ENCODE assay signal across 20 mouse cellular contexts in genomic region chr17:34078148-34078547, GRCm38 (mm10). TPM values are rescaled to one million over a fixed set of nuclear protein-coding genes. Genes with fewer than 3 reads are reported as not detected.
DNase-seq lines count a peak whose midpoint lies in the region; ATAC-seq and TF ChIP-seq lines count a peak whose summit lies in the region.
"Had no signal": no experiment of that assay in that cellular context is flagged by ENCODE, and none has a peak within 500 bp of the region (broad histone marks: within the 10 kb centered on the region; RNA-seq: fewer than 3 reads in every experiment).

No protein-coding gene starts in this region.

- intact Hi-C loops in left cerebral cortex, postnatal 10 days (cut with DNase I) = loop anchor here (10.0 kb wide), 1 partner anchor 157 kb away; the partner anchor contains the start of gene H2-Ob

- no peak for TF ChIP-seq CTCF in liver, adult 2 months (IDR thresholded peaks at IDR 0.05; ENCODE audit: low read depth, low read length)
- no peak for TF ChIP-seq CTCF in hindbrain, postnatal 0 days (IDR thresholded peaks at IDR 0.05; ENCODE audit: low read depth)

- H3K4me3 ChIP-seq in forebrain, embryonic 11.5 days (ENCODE audit: low read depth, low read length) = no peak overlapping the region
- H3K4me3 ChIP-seq in forebrain, embryonic 14.5 days (ENCODE audit: low read depth, low read length) = no peak overlapping the region
- H3K4me3 ChIP-seq in liver, adult 2 months (ENCODE audit: insufficient read depth, low read depth, low read length) = no peak overlapping the region
- no peak overlapping the region for H3K4me3 ChIP-seq in liver, embryonic 12.5 days
- no peak overlapping the region for H3K4me3 ChIP-seq in hindbrain, postnatal 0 days (ENCODE audit: low read length)
- H3K4me3 ChIP-seq: embryonic facial prominence, embryonic 15.5 days; erythroblast, embryonic 14.5 days; heart, embryonic 10.5 days; hindbrain, embryonic 12.5 days; intestine, embryonic 15.5 days had no signal

- WGBS in forebrain, embryonic 11.5 days = 64% methylated on average over 4 of the region's 4 CpGs
- WGBS in forebrain, embryonic 14.5 days = 50% methylated on average over 4 of the region's 4 CpGs
- 57% methylated on average over 4 of the region's 4 CpGs for WGBS in liver, adult 2 months
- 49% methylated on average over 4 of the region's 4 CpGs for WGBS in liver, embryonic 12.5 days (ENCODE audit: insufficient replicate concordance)
- WGBS in hindbrain, postnatal 0 days = 53% methylated on average over 4 of the region's 4 CpGs

- no peak for TF ChIP-seq POLR2A in liver, adult 2 months (IDR thresholded peaks at IDR 0.05; ENCODE audit: extremely low read depth, insufficient read depth, low read length)

- no peaks in the 10 kb centered on the region for H3K36me3 ChIP-seq in forebrain, embryonic 11.5 days (ENCODE audit: control insufficient read depth, insufficient read depth, low read length)
- H3K36me3 ChIP-seq in forebrain, embryonic 14.5 days (ENCODE audit: control insufficient read depth, insufficient read depth, low read length) = no peaks in the 10 kb centered on the region
- H3K36me3 ChIP-seq in liver, adult 2 months (ENCODE audit: control insufficient read depth, insufficient read depth, low read length) = no peaks in the 10 kb centered on the region
- H3K36me3 ChIP-seq in liver, embryonic 12.5 days = no peaks in the 10 kb centered on the region
- H3K36me3 ChIP-seq in hindbrain, postnatal 0 days (ENCODE audit: insufficient read depth, low read length) = no peaks in the 10 kb centered on the region
- H3K36me3 ChIP-seq: embryonic facial prominence, embryonic 15.5 days; forebrain, embryonic 10.5 days; heart, embryonic 10.5 days; hindbrain, embryonic 12.5 days; intestine, embryonic 15.5 days had no signal

- peaks cover 3% of the 10 kb centered on the region for H3K4me1 ChIP-seq in forebrain, embryonic 11.5 days (replicated peaks; ENCODE audit: control insufficient read depth, insufficient read depth, low read length)
- H3K4me1 ChIP-seq in forebrain, embryonic 14.5 days (ENCODE audit: control insufficient read depth, insufficient read depth, low read length) = peaks cover 3% of the 10 kb centered on the region; the same call in 1 of the 2 replicates
- H3K4me1 ChIP-seq in liver, adult 2 months (ENCODE audit: control insufficient read depth, insufficient read depth, low read length) = no peaks in the 10 kb centered on the region
- peaks cover 5% of the 10 kb centered on the region; the same call in 1 of the 2 replicates for H3K4me1 ChIP-seq in liver, embryonic 12.5 days
- H3K4me1 ChIP-seq in hindbrain, postnatal 0 days (ENCODE audit: insufficient read depth, low read length) = no peaks in the 10 kb centered on the region
- H3K4me1 ChIP-seq: embryonic facial prominence, embryonic 15.5 days; heart, embryonic 10.5 days had no signal

- no peak overlapping the region for H3K9ac ChIP-seq in forebrain, embryonic 11.5 days (ENCODE audit: low read length)
- no peak overlapping the region for H3K9ac ChIP-seq in forebrain, embryonic 14.5 days (ENCODE audit: low read length)
- no peak overlapping the region for H3K9ac ChIP-seq in liver, adult 2 months (ENCODE audit: low read depth, low read length)
- no peak overlapping the region for H3K9ac ChIP-seq in liver, embryonic 12.5 days
- H3K9ac ChIP-seq in hindbrain, postnatal 0 days (replicated peaks; ENCODE audit: low read length) = no peak overlapping the region
- H3K9ac ChIP-seq: embryonic facial prominence, embryonic 15.5 days; hindbrain, embryonic 12.5 days; intestine, embryonic 15.5 days had no signal

- no peaks in the 10 kb centered on the region for H3K9me3 ChIP-seq in forebrain, embryonic 11.5 days (ENCODE audit: control insufficient read depth, low read length)
- no peaks in the 10 kb centered on the region for H3K9me3 ChIP-seq in forebrain, embryonic 14.5 days (replicated peaks; ENCODE audit: control insufficient read depth, low read length)
- H3K9me3 ChIP-seq in liver, embryonic 12.5 days (replicated peaks) = 0 out of 2 replicates have a peak, but pooled peaks cover 3% of the 10 kb centered on the region
- H3K9me3 ChIP-seq in hindbrain, postnatal 0 days (ENCODE audit: low read length) = no peaks in the 10 kb centered on the region
- H3K9me3 ChIP-seq: embryonic facial prominence, embryonic 15.5 days; forebrain, embryonic 10.5 days; heart, embryonic 10.5 days; hindbrain, embryonic 12.5 days; intestine, embryonic 15.5 days had no signal

- H3K27ac ChIP-seq in forebrain, embryonic 11.5 days (ENCODE audit: low read depth, low read length) = no peak overlapping the region
- no peak overlapping the region for H3K27ac ChIP-seq in forebrain, embryonic 14.5 days (ENCODE audit: low read depth, low read length)
- no peak overlapping the region for H3K27ac ChIP-seq in liver, adult 2 months (replicated peaks; ENCODE audit: insufficient read depth, low read depth, low read length)
- H3K27ac ChIP-seq in liver, embryonic 12.5 days = no peak overlapping the region
- H3K27ac ChIP-seq in hindbrain, postnatal 0 days = no peak overlapping the region
- H3K27ac ChIP-seq: embryonic facial prominence, embryonic 15.5 days; forebrain, embryonic 10.5 days; heart, embryonic 10.5 days; hindbrain, embryonic 12.5 days; intestine, embryonic 15.5 days had no signal

- peaks cover 7% of the 10 kb centered on the region; the same call in 1 of the 2 replicates for H3K27me3 ChIP-seq in forebrain, embryonic 11.5 days (ENCODE audit: control insufficient read depth, insufficient read depth, low read length)
- H3K27me3 ChIP-seq in forebrain, embryonic 14.5 days (replicated peaks; ENCODE audit: control insufficient read depth, insufficient read depth, low read length) = 0 out of 2 replicates have a peak, but pooled peaks cover 9% of the 10 kb centered on the region
- no peaks in the 10 kb centered on the region; the same call in 1 of the 2 replicates for H3K27me3 ChIP-seq in liver, adult 2 months (ENCODE audit: control insufficient read depth, insufficient read depth, low read length)
- peaks cover 59% of the 10 kb centered on the region for H3K27me3 ChIP-seq in liver, embryonic 12.5 days (replicated peaks)
- peaks cover 3% of the 10 kb centered on the region; the same call in 1 of the 2 replicates for H3K27me3 ChIP-seq in hindbrain, postnatal 0 days (ENCODE audit: insufficient read depth, low read length)

- no peaks in the 10 kb centered on the region for H3K79me2 ChIP-seq in liver, adult 2 months (ENCODE audit: control insufficient read depth, insufficient read depth, low read length)

- ATAC-seq in forebrain, embryonic 11.5 days (replicated peaks; ENCODE audit: low FRiP score) = 0 out of 2 replicates have a peak, but pooled peaks have one; percentile 25
- ATAC-seq in forebrain, embryonic 14.5 days = no peak
- no peak for ATAC-seq in liver, embryonic 12.5 days
- ATAC-seq in megakaryocyte-erythroid progenitor cell, adult 5-6 weeks (replicated peaks; ENCODE audit: low FRiP score, low TSS enrichment, poor library complexity, severe bottlenecking) = peak; percentile 27; the same call in 1 of the 2 replicates
- no peak for ATAC-seq in hindbrain, postnatal 0 days
- ATAC-seq: hindbrain, embryonic 16.5 days; intestine, embryonic 15.5 days had no signal

- no peak overlapping the region for H3K4me2 ChIP-seq in forebrain, embryonic 11.5 days (ENCODE audit: low read depth, low read length, severe bottlenecking)
- H3K4me2 ChIP-seq in forebrain, embryonic 14.5 days (ENCODE audit: low read length) = no peak overlapping the region
- no peak overlapping the region for H3K4me2 ChIP-seq in liver, embryonic 12.5 days
- H3K4me2 ChIP-seq in hindbrain, postnatal 0 days (ENCODE audit: low read depth, low read length) = no peak overlapping the region
- H3K4me2 ChIP-seq: embryonic facial prominence, embryonic 15.5 days; hindbrain, embryonic 12.5 days; intestine, embryonic 15.5 days had no signal

- DNase-seq in forebrain, embryonic 11.5 days (ENCODE audit: low spot score) = no peak
- DNase-seq in forebrain, embryonic 14.5 days (ENCODE audit: low spot score) = no peak
- peak; percentile 7 for DNase-seq in liver, adult 2 months (ENCODE audit: extremely low read depth, low read depth, low spot score)
- peak; percentile 41 for DNase-seq in ZHBTc4 (ENCODE audit: low read depth, low spot score)
- no peak for DNase-seq in left cerebral cortex, postnatal 10 days (ENCODE audit: extremely low spot score in 1 of 2, low spot score in 2 of 2)
- no peak for DNase-seq in hindbrain, postnatal 0 days (ENCODE audit: low spot score)

RNA-seq across cellular contexts. Expression of gene H2-Oa, which starts 14.0 kb away (rescaled TPM):
- polyA plus RNA-seq in forebrain, embryonic 11.5 days (2014; fragmentation: Nextera tagmentation; extraction: Ambion mirVana) = 0.17 and 0.25 TPM in 2 replicates
- polyA plus RNA-seq in forebrain, embryonic 14.5 days (2014; fragmentation: Nextera tagmentation; extraction: Ambion mirVana) = 0.22 TPM in 1 of 2 replicates, not detected in the other
- total RNA-seq in liver, adult 2 months (2014; rRNA removed) = 0.28 and 0.47 TPM in 2 replicates
- 0.76 and 1.4 TPM in 2 replicates for polyA plus RNA-seq in liver, adult 2 months (2012; rRNA removed)
- polyA plus RNA-seq in liver, embryonic 12.5 days (2016; fragmentation: Nextera tagmentation; extraction: Ambion mirVana) = 0.37 and 0.56 TPM in 2 replicates
- 6.2 and 15.1 TPM in 2 replicates for total RNA-seq in megakaryocyte-erythroid progenitor cell, adult 5-6 weeks (2014; fragmentation: Nextera tagmentation)
- 0.75 and 5.8 TPM in 2 replicates for total RNA-seq in megakaryocyte-erythroid progenitor cell, adult 5-6 weeks (2017)
- under 1 TPM in 1 of 2 experiments, not detected in 1; 0.55 TPM for total RNA-seq in left cerebral cortex, postnatal 10 days (2021)
- total RNA-seq in hindbrain, postnatal 0 days (2014; rRNA removed) = not detected in 2 replicates
- polyA plus RNA-seq in hindbrain, postnatal 0 days (2015; fragmentation: Nextera tagmentation; extraction: Ambion mirVana) = 0.23 and 0.31 TPM in 2 replicates
- total RNA-seq: adrenal gland, postnatal 36 days; gastrocnemius, postnatal 10 days; gastrocnemius, postnatal 4 days; heart, postnatal 4 days had no signal
- polyA plus RNA-seq: heart, embryonic 14.5 days had no signal

RNA-seq across cellular contexts. Expression of gene Col11a2, which starts 38.9 kb away (rescaled TPM):
- 1.3 and 1.7 TPM in 2 replicates for polyA plus RNA-seq in forebrain, embryonic 11.5 days (2014; fragmentation: Nextera tagmentation; extraction: Ambion mirVana)
- 0.95 and 1.6 TPM in 2 replicates for polyA plus RNA-seq in forebrain, embryonic 14.5 days (2014; fragmentation: Nextera tagmentation; extraction: Ambion mirVana)
- 0.18 and 0.74 TPM in 2 replicates for total RNA-seq in liver, adult 2 months (2014; rRNA removed)
- 0.20 and 0.23 TPM in 2 replicates for polyA plus RNA-seq in liver, adult 2 months (2012; rRNA removed)
- polyA plus RNA-seq in liver, embryonic 12.5 days (2016; fragmentation: Nextera tagmentation; extraction: Ambion mirVana) = 0.37 and 0.54 TPM in 2 replicates
- total RNA-seq in megakaryocyte-erythroid progenitor cell, adult 5-6 weeks (2014; fragmentation: Nextera tagmentation) = 1.1 and 3.6 TPM in 2 replicates
- total RNA-seq in megakaryocyte-erythroid progenitor cell, adult 5-6 weeks (2017) = 0.05 and 0.46 TPM in 2 replicates
- 10 to 100 TPM; 12.2 to 14.3 TPM for total RNA-seq in left cerebral cortex, postnatal 10 days (2021)
- total RNA-seq in hindbrain, postnatal 0 days (2014; rRNA removed) = 12.1 and 16.7 TPM in 2 replicates
- 5.4 TPM in 2 replicates for polyA plus RNA-seq in hindbrain, postnatal 0 days (2015; fragmentation: Nextera tagmentation; extraction: Ambion mirVana)

RNA-seq across cellular contexts. Expression of gene H2-DMa, which starts 41.2 kb away (rescaled TPM):
- 7.2 and 8.2 TPM in 2 replicates for polyA plus RNA-seq in forebrain, embryonic 11.5 days (2014; fragmentation: Nextera tagmentation; extraction: Ambion mirVana)
- 11.0 and 11.6 TPM in 2 replicates for polyA plus RNA-seq in forebrain, embryonic 14.5 days (2014; fragmentation: Nextera tagmentation; extraction: Ambion mirVana)
- 7.1 and 8.5 TPM in 2 replicates for total RNA-seq in liver, adult 2 months (2014; rRNA removed)
- polyA plus RNA-seq in liver, adult 2 months (2012; rRNA removed) = 8.3 and 13.1 TPM in 2 replicates
- 3.1 and 4.3 TPM in 2 replicates for polyA plus RNA-seq in liver, embryonic 12.5 days (2016; fragmentation: Nextera tagmentation; extraction: Ambion mirVana)
- total RNA-seq in megakaryocyte-erythroid progenitor cell, adult 5-6 weeks (2014; fragmentation: Nextera tagmentation) = 26.4 and 41.6 TPM in 2 replicates
- total RNA-seq in megakaryocyte-erythroid progenitor cell, adult 5-6 weeks (2017) = 35.0 and 36.7 TPM in 2 replicates
- total RNA-seq in left cerebral cortex, postnatal 10 days (2021) = 10 to 100 TPM; 26.6 to 27.7 TPM
- 30.9 and 31.3 TPM in 2 replicates for total RNA-seq in hindbrain, postnatal 0 days (2014; rRNA removed)
- polyA plus RNA-seq in hindbrain, postnatal 0 days (2015; fragmentation: Nextera tagmentation; extraction: Ambion mirVana) = 23.5 and 24.1 TPM in 2 replicates

RNA-seq across cellular contexts. Expression of gene Brd2, which starts 44.3 kb away (rescaled TPM):
- polyA plus RNA-seq in forebrain, embryonic 11.5 days (2014; fragmentation: Nextera tagmentation; extraction: Ambion mirVana) = 152 and 163 TPM in 2 replicates
- 118 and 137 TPM in 2 replicates for polyA plus RNA-seq in forebrain, embryonic 14.5 days (2014; fragmentation: Nextera tagmentation; extraction: Ambion mirVana)
- total RNA-seq in liver, adult 2 months (2014; rRNA removed) = 39.0 and 53.2 TPM in 2 replicates
- 55.8 and 76.9 TPM in 2 replicates for polyA plus RNA-seq in liver, adult 2 months (2012; rRNA removed)
- polyA plus RNA-seq in liver, embryonic 12.5 days (2016; fragmentation: Nextera tagmentation; extraction: Ambion mirVana) = 59.9 and 66.1 TPM in 2 replicates
- total RNA-seq in megakaryocyte-erythroid progenitor cell, adult 5-6 weeks (2014; fragmentation: Nextera tagmentation) = 173 and 198 TPM in 2 replicates
- 312 and 511 TPM in 2 replicates for total RNA-seq in megakaryocyte-erythroid progenitor cell, adult 5-6 weeks (2017)
- 100 to 1,000 TPM; 266 to 271 TPM for total RNA-seq in left cerebral cortex, postnatal 10 days (2021)
- 180 and 195 TPM in 2 replicates for total RNA-seq in hindbrain, postnatal 0 days (2014; rRNA removed)
- 101 and 108 TPM in 2 replicates for polyA plus RNA-seq in hindbrain, postnatal 0 days (2015; fragmentation: Nextera tagmentation; extraction: Ambion mirVana)

RNA-seq across cellular contexts. Expression of gene Rxrb, which starts 46.5 kb away (rescaled TPM):
- 32.8 and 40.3 TPM in 2 replicates for polyA plus RNA-seq in forebrain, embryonic 11.5 days (2014; fragmentation: Nextera tagmentation; extraction: Ambion mirVana)
- 21.4 and 27.7 TPM in 2 replicates for polyA plus RNA-seq in forebrain, embryonic 14.5 days (2014; fragmentation: Nextera tagmentation; extraction: Ambion mirVana)
- 13.0 and 17.0 TPM in 2 replicates for total RNA-seq in liver, adult 2 months (2014; rRNA removed)
- polyA plus RNA-seq in liver, adult 2 months (2012; rRNA removed) = 40.3 and 46.5 TPM in 2 replicates
- polyA plus RNA-seq in liver, embryonic 12.5 days (2016; fragmentation: Nextera tagmentation; extraction: Ambion mirVana) = 29.2 and 31.3 TPM in 2 replicates
- 49.6 and 58.9 TPM in 2 replicates for total RNA-seq in megakaryocyte-erythroid progenitor cell, adult 5-6 weeks (2014; fragmentation: Nextera tagmentation)
- total RNA-seq in megakaryocyte-erythroid progenitor cell, adult 5-6 weeks (2017) = 31.4 and 33.3 TPM in 2 replicates
- total RNA-seq in left cerebral cortex, postnatal 10 days (2021) = 10 to 100 TPM; 74.8 to 78.7 TPM
- 51.5 and 64.8 TPM in 2 replicates for total RNA-seq in hindbrain, postnatal 0 days (2014; rRNA removed)
- polyA plus RNA-seq in hindbrain, postnatal 0 days (2015; fragmentation: Nextera tagmentation; extraction: Ambion mirVana) = 48.7 and 49.2 TPM in 2 replicates

Comparison
In these comparisons a context has a peak if more than half of its experiments do, and no peak if none do; other contexts are left out.
1. ATAC-seq: peak in forebrain, embryonic 11.5 days (single experiment) and megakaryocyte-erythroid progenitor cell, adult 5-6 weeks (single experiment); none in forebrain, embryonic 14.5 days (single experiment), liver, embryonic 12.5 days (single experiment) and hindbrain, postnatal 0 days (single experiment).
2. DNase-seq: peak in liver, adult 2 months (single experiment) and ZHBTc4 (single experiment); none in forebrain, embryonic 11.5 days (single experiment), forebrain, embryonic 14.5 days (single experiment), left cerebral cortex, postnatal 10 days (0 of 2) and hindbrain, postnatal 0 days (single experiment).